Mouse (Mus musculus) CH12.LX (cell line): ENCODE data around the gene Arhgef28.

Source experiments
- CHD1 ChIP-seq: IDR thresholded peaks from 2 replicates; pipeline ENCODE4 v1.6.1; 2012; ENCODE audit warnings: low read depth, low read length, improper control_type of control experiment, inconsistent platforms
- CTCF ChIP-seq, 2 experiments: IDR thresholded peaks in 1 of 2; conservative IDR thresholded peaks in 1 of 2; 2 replicates each; pipeline ENCODE4 v1.5.1; 2011 to 2012; ENCODE audit warnings: low read depth in 2 of 2, low read length in 2 of 2, improper control_type of control experiment in 1 of 2, inconsistent platforms in 1 of 2, mild to moderate bottlenecking in 1 of 2, moderate library complexity in 1 of 2
- GABPA ChIP-seq: IDR thresholded peaks from 2 replicates; pipeline ENCODE4 v1.6.1; 2012; ENCODE audit warnings: low read depth, low read length, improper control_type of control experiment, inconsistent platforms; ENCODE audit not compliant: insufficient replicate concordance
- HCFC1 ChIP-seq: IDR thresholded peaks from 2 replicates; pipeline ENCODE4 v1.6.1; 2012; ENCODE audit warnings: low read depth, mild to moderate bottlenecking, inconsistent platforms, low read length, improper control_type of control experiment
- KAT2A ChIP-seq: IDR thresholded peaks from 2 replicates; pipeline ENCODE4 v1.6.1; 2012; ENCODE audit warnings: low read length, improper control_type of control experiment, inconsistent platforms; ENCODE audit not compliant: insufficient replicate concordance
- MAX ChIP-seq: IDR thresholded peaks from 2 replicates; pipeline ENCODE4 v1.6.1; 2011; ENCODE audit warnings: low read length, improper control_type of control experiment
- NRF1 ChIP-seq: IDR thresholded peaks from 2 replicates; pipeline ENCODE4 v1.6.1; 2014; ENCODE audit warnings: low read depth, mild to moderate bottlenecking, inconsistent platforms, low read length, improper control_type of control experiment, moderate library complexity
- POLR2A ChIP-seq: IDR thresholded peaks from 2 replicates; pipeline ENCODE4 v1.6.1; 2011; ENCODE audit warnings: low read depth, mild to moderate bottlenecking, improper control_type of control experiment, low read length
- SIN3A ChIP-seq: IDR thresholded peaks from 2 replicates; pipeline ENCODE4 v1.6.1; 2012; ENCODE audit warnings: low read length, improper control_type of control experiment, inconsistent platforms

DNA sequence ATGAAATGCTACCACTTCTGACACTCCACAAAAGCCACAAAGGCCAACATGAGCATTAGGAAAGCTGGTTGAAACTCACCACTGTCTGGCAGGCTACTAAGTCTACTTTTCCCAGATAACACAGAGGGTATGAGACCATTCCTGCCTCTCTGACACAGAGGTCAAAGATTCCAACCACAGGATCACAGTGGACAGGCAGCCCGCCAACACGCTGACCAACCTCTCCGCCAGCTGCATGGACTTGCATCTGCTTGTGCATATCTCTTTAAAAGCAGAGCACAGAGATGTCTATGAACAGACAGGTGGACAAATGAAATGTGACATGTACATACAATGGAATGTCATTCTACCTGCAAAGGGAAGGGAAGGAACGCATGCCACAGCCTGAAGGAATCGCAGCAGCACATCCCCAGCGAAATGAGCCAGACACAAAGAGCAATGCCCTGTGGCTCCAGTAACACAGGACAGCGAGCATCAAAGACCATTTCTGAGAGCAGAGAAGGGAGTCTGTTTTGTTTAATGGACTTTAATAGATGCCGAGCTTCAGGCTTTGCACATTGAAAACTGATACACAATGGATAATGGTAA is 59.6 kb downstream of the Arhgef28 start:
- TF ChIP-seq POLR2A (no peak), CTCF (conservative IDR thresholded peaks at IDR 0.05 in 1 of 2, IDR thresholded peaks at IDR 0.05 in 1 of 2; ENCODE audit: low read depth in 2 of 2, low read length in 2 of 2) (no peak), SIN3A (no peak), NRF1 (no peak), MAX (no peak), HCFC1 (no peak), KAT2A (no peak), CHD1 (no peak), GABPA (no peak)
